Mouse (Mus musculus) kidney, adult 2 months (tissue): Measurements from ENCODE around the gene Nlk.

Experiments
- CTCF ChIP-seq: fragments of 200-500 bp; conservative IDR thresholded peaks from 2 replicates; pipeline ENCODE4 v1.5.1; 2011; ENCODE audit warnings: low read depth, mild to moderate bottlenecking, control low read depth, low read length, moderate library complexity, mixed read lengths; ENCODE audit not compliant: insufficient read depth, insufficient read length
- POLR2A ChIP-seq: fragments of 200-500 bp; IDR thresholded peaks from one replicate; pipeline ENCODE4 v1.6.1; 2011; ENCODE audit warnings: low read depth, low read length, control low read depth

DNA sequence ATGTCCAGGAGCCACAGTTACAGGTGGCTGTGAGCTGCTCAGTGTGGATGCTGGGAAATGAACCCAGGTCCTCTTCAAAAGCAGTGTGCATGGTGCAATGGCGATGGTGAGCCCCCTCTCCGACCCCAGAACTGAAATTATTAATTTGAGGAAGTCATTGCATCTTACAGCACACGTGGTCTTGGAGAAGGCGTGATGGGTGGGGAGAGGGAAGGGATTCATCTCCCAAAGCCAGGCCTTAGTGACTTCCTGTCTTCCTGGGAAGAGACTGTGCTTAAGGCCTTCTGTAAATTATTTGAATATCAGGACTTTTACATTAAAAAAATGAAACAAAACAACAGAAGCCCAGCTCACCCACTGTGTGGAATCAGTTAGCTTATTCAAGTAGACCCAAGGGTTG, 141.1 kb downstream of the Nlk start:
- TF ChIP-seq CTCF (no peak), POLR2A (no peak)
